Mouse (Mus musculus): Measurements from ENCODE around the gene Nat14.
"Not testable (repeated sequence)": the region's sequence is repeated elsewhere in the genome, so short reads cannot be mapped to it uniquely, and the experiment has no call there.

Nat14 gene

GRCm38 (mm10) chr7:4921824-4922482 is at the start of gene Nat14:
Gene Nat14 (plus strand): TSS chr7:4922028.
- no peak for DNase-seq

- peak; percentile 87 to 93 for DNase-seq
Observed at GRCm38 (mm10) chr7:4876753-4877221, 45.0 kb upstream of the Nat14 start, which contains the start of gene Isoc2a. Gene Isoc2a (plus strand): TSS chr7:4877153.

- DNase-seq, result peak in 1 of 2 experiments; percentile 36
Observed at GRCm38 (mm10) chr7:4877226-4877625, 44.6 kb upstream of the Nat14 start.

GRCm38 (mm10) chr7:4878186-4878585 is 43.6 kb upstream of the Nat14 start:
- DNase-seq, result no peak

- DNase-seq, result not testable (repeated sequence)
Observed at GRCm38 (mm10) chr7:4879036-4879435, 42.8 kb upstream of the Nat14 start.

GRCm38 (mm10) chr7:4886680-4887079 is 35.1 kb upstream of the Nat14 start:
- DNase-seq, result no peak

- DNase-seq, result no peak
Observed at GRCm38 (mm10) chr7:4895186-4895585, 26.6 kb upstream of the Nat14 start.

GRCm38 (mm10) chr7:4898851-4899648 is 22.8 kb upstream of the Nat14 start:
- peak; percentile 40 to 50 for DNase-seq

GRCm38 (mm10) chr7:4899649-4900522 is 21.9 kb upstream of the Nat14 start:
- DNase-seq, result peak in 1 of 2 experiments; percentile 32

- no peak for DNase-seq
Observed at GRCm38 (mm10) chr7:4900523-4900851, 21.3 kb upstream of the Nat14 start.

GRCm38 (mm10) chr7:4901171-4901570 is 20.7 kb upstream of the Nat14 start:
- DNase-seq, result peak in 1 of 2 experiments; percentile 46

- DNase-seq, result no peak
Observed at GRCm38 (mm10) chr7:4902404-4902803, 19.4 kb upstream of the Nat14 start.

- DNase-seq, result no peak
Observed at GRCm38 (mm10) chr7:4906466-4906950, 15.3 kb upstream of the Nat14 start, which contains the start of gene Gm36210. Gene Gm36210 (minus strand): TSS chr7:4906516.

GRCm38 (mm10) chr7:4911561-4911960 is 10.3 kb upstream of the Nat14 start:
- peak; percentile 56 to 75 for DNase-seq

GRCm38 (mm10) chr7:4912248-4912647 is 9.6 kb upstream of the Nat14 start:
- DNase-seq, result no peak

GRCm38 (mm10) chr7:4915007-4915665 is 6.7 kb upstream of the Nat14 start, which contains the start of gene Zfp628:
Gene Zfp628 (plus strand): TSS chr7:4915217.
- peak; percentile 97 to 98 for DNase-seq

GRCm38 (mm10) chr7:4915669-4916416 is 6.0 kb upstream of the Nat14 start:
- peak; percentile 59 to 61 for DNase-seq

- DNase-seq, result no peak
Observed at GRCm38 (mm10) chr7:4917494-4917893, 4.3 kb upstream of the Nat14 start.

GRCm38 (mm10) chr7:4918681-4919080 is 3.1 kb upstream of the Nat14 start:
- no peak for DNase-seq

GRCm38 (mm10) chr7:4919096-4919495 is 2.7 kb upstream of the Nat14 start:
- no peak for DNase-seq

GRCm38 (mm10) chr7:4919971-4920370 is 1.9 kb upstream of the Nat14 start:
- DNase-seq, result no peak
